Mouse (Mus musculus): Measurements from ENCODE around the gene 2310011J03Rik. TPM values are rescaled to one million over a fixed set of nuclear protein-coding genes. Genes with fewer than 3 reads are reported as not detected.

The 2310011J03Rik gene
- polyA plus RNA-seq, 1 experiment = 62.6 TPM

- peaks cover 81% of the 10 kb centered on the region for H3K79me3 ChIP-seq (ENCODE audit: low read depth)
- H3K4me3 ChIP-seq (ENCODE audit: insufficient read depth, poor library complexity, severe bottlenecking) = no peak overlapping the region
- peaks cover 93% of the 10 kb centered on the region for H3K79me2 ChIP-seq (ENCODE audit: control insufficient read depth, insufficient read depth)
- no peak for TF ChIP-seq MYOD1 (IDR thresholded peaks at IDR 0.05; ENCODE audit: control insufficient read depth, insufficient read length, low read depth)
- TF ChIP-seq FOSL1 (IDR thresholded peaks at IDR 0.05; ENCODE audit: insufficient read depth, low read length, poor library complexity, severe bottlenecking) = no peak
- no peak for TF ChIP-seq USF1 (IDR thresholded peaks at IDR 0.05; ENCODE audit: low read depth)
- no peak for TF ChIP-seq CEBPB (IDR thresholded peaks at IDR 0.05; ENCODE audit: low read depth)
- TF ChIP-seq MAX (IDR thresholded peaks at IDR 0.05) = no peak
- TF ChIP-seq CTCF (IDR thresholded peaks at IDR 0.05; ENCODE audit: control insufficient read depth, insufficient read depth, insufficient read length) = no peak
- TF ChIP-seq MYOG (IDR thresholded peaks at IDR 0.05; ENCODE audit: control insufficient read depth, extremely low read depth, insufficient read length) = no peak
- H3ac ChIP-seq (ENCODE audit: control insufficient read depth, insufficient read length, low read depth) = no peak overlapping the region
- peaks cover 76% of the 10 kb centered on the region for H3K36me3 ChIP-seq (ENCODE audit: control insufficient read depth, insufficient read depth)
- no peaks in the 10 kb centered on the region for H3K27me3 ChIP-seq (ENCODE audit: control insufficient read depth, insufficient read depth, insufficient read length)
These were observed 49.0 kb downstream of the 2310011J03Rik start for GRCm38 (mm10) chr10:80271186-80271843.

GRCm38 (mm10) chr10:80270734-80271181 lies 49.6 kb downstream of the 2310011J03Rik start:
- H3K36me3 ChIP-seq (ENCODE audit: control insufficient read depth, insufficient read depth) = peaks cover 71% of the 10 kb centered on the region
- TF ChIP-seq MAX (IDR thresholded peaks at IDR 0.05) (no peak), MYOG (IDR thresholded peaks at IDR 0.05; ENCODE audit: control insufficient read depth, extremely low read depth, insufficient read length) (no peak), CEBPB (IDR thresholded peaks at IDR 0.05; ENCODE audit: low read depth) (no peak), FOSL1 (IDR thresholded peaks at IDR 0.05; ENCODE audit: insufficient read depth, low read length, poor library complexity, severe bottlenecking) (no peak), USF1 (IDR thresholded peaks at IDR 0.05; ENCODE audit: low read depth) (no peak), CTCF (IDR thresholded peaks at IDR 0.05; ENCODE audit: control insufficient read depth, insufficient read depth, insufficient read length) (no peak), MYOD1 (IDR thresholded peaks at IDR 0.05; ENCODE audit: control insufficient read depth, insufficient read length, low read depth) (no peak)
- H3K4me3 ChIP-seq (ENCODE audit: insufficient read depth, poor library complexity, severe bottlenecking) = no peak overlapping the region
- peaks cover 99% of the 10 kb centered on the region for H3K79me2 ChIP-seq (ENCODE audit: control insufficient read depth, insufficient read depth)
- H3K27me3 ChIP-seq (ENCODE audit: control insufficient read depth, insufficient read depth, insufficient read length) = no peaks in the 10 kb centered on the region
- peaks cover 87% of the 10 kb centered on the region for H3K79me3 ChIP-seq (ENCODE audit: low read depth)
- no peak overlapping the region for H3ac ChIP-seq (ENCODE audit: control insufficient read depth, insufficient read length, low read depth)

- TF ChIP-seq USF1 (IDR thresholded peaks at IDR 0.05; ENCODE audit: low read depth) (no peak), MAX (IDR thresholded peaks at IDR 0.05) (no peak), MYOG (IDR thresholded peaks at IDR 0.05; ENCODE audit: control insufficient read depth, extremely low read depth, insufficient read length) (no peak), FOSL1 (IDR thresholded peaks at IDR 0.05; ENCODE audit: insufficient read depth, low read length, poor library complexity, severe bottlenecking) (no peak), CEBPB (IDR thresholded peaks at IDR 0.05; ENCODE audit: low read depth) (no peak), MYOD1 (IDR thresholded peaks at IDR 0.05; ENCODE audit: control insufficient read depth, insufficient read length, low read depth) (no peak), CTCF (IDR thresholded peaks at IDR 0.05; ENCODE audit: control insufficient read depth, insufficient read depth, insufficient read length) (no peak)
- H3K79me2 ChIP-seq (ENCODE audit: control insufficient read depth, insufficient read depth) = peaks cover 100% of the 10 kb centered on the region
- H3K27me3 ChIP-seq (ENCODE audit: control insufficient read depth, insufficient read depth, insufficient read length) = no peaks in the 10 kb centered on the region
- peaks cover 66% of the 10 kb centered on the region for H3K36me3 ChIP-seq (ENCODE audit: control insufficient read depth, insufficient read depth)
- H3K4me3 ChIP-seq (ENCODE audit: insufficient read depth, poor library complexity, severe bottlenecking) = no peak overlapping the region
- peaks cover 93% of the 10 kb centered on the region for H3K79me3 ChIP-seq (ENCODE audit: low read depth)
- H3ac ChIP-seq (ENCODE audit: control insufficient read depth, insufficient read length, low read depth) = no peak overlapping the region
These were observed 50.2 kb downstream of the 2310011J03Rik start for GRCm38 (mm10) chr10:80270099-80270498.

Small RNA genes within 50 kb of the gene (microRNA-seq; reads per million reads assigned to microRNA genes)
- gene Mir6911 (ENCODE audit: borderline microRNAs expressed) = 0.92 reads per million, percentile 20 among the genes with 10 or more reads in this experiment

Other genes with a start within 250 kb of the 2310011J03Rik start
- gene Sbno2, start 215.0 kb downstream of the 2310011J03Rik start, polyA plus RNA-seq (2012; fragmentation: generic; extraction: Trizol) = 29.4 TPM
- 106 TPM for gene Stk11, start 204.7 kb downstream of the 2310011J03Rik start, polyA plus RNA-seq (2012; fragmentation: generic; extraction: Trizol)
- 720 TPM for gene Atp5d, start 181.9 kb downstream of the 2310011J03Rik start, polyA plus RNA-seq (2012; fragmentation: generic; extraction: Trizol)
- 12.1 TPM for gene Cbarp, start 179.7 kb downstream of the 2310011J03Rik start, polyA plus RNA-seq (2012; fragmentation: generic; extraction: Trizol)
- 77.5 TPM for gene Midn, start 172.3 kb downstream of the 2310011J03Rik start, polyA plus RNA-seq (2012; fragmentation: generic; extraction: Trizol)
- 30.9 TPM for gene Cirbp, start 154.6 kb downstream of the 2310011J03Rik start, polyA plus RNA-seq (2012; fragmentation: generic; extraction: Trizol)
- 33.4 TPM for gene 1600002K03Rik, start 147.6 kb downstream of the 2310011J03Rik start, polyA plus RNA-seq (2012; fragmentation: generic; extraction: Trizol)
- 3.2 TPM for gene Efna2, start 141.1 kb downstream of the 2310011J03Rik start, polyA plus RNA-seq (2012; fragmentation: generic; extraction: Trizol)
- gene Mum1, start 94.1 kb downstream of the 2310011J03Rik start, polyA plus RNA-seq (2012; fragmentation: generic; extraction: Trizol) = 57.7 TPM
- gene Ndufs7, start 71.4 kb downstream of the 2310011J03Rik start, polyA plus RNA-seq (2012; fragmentation: generic; extraction: Trizol) = 288 TPM
- gene Gamt, start 59.5 kb downstream of the 2310011J03Rik start, polyA plus RNA-seq (2012; fragmentation: generic; extraction: Trizol) = 48.3 TPM
- gene Dazap1, start 59.1 kb downstream of the 2310011J03Rik start, polyA plus RNA-seq (2012; fragmentation: generic; extraction: Trizol) = 159 TPM
- 5,397 TPM for gene Rps15, start 28.1 kb downstream of the 2310011J03Rik start, polyA plus RNA-seq (2012; fragmentation: generic; extraction: Trizol)
- gene Apc2, start 24.6 kb downstream of the 2310011J03Rik start, polyA plus RNA-seq (2012; fragmentation: generic; extraction: Trizol) = 0.20 TPM
- 3.2 TPM for gene Pcsk4, start 9.0 kb upstream of the 2310011J03Rik start, polyA plus RNA-seq (2012; fragmentation: generic; extraction: Trizol)
- 5.9 TPM for gene Reep6, start 9.4 kb upstream of the 2310011J03Rik start, polyA plus RNA-seq (2012; fragmentation: generic; extraction: Trizol)
- 18.3 TPM for gene Adamtsl5, start 27.9 kb upstream of the 2310011J03Rik start, polyA plus RNA-seq (2012; fragmentation: generic; extraction: Trizol)
- gene Plk5, start 35.9 kb upstream of the 2310011J03Rik start, polyA plus RNA-seq (2012; fragmentation: generic; extraction: Trizol) = not detected
- gene Mex3d, start 67.1 kb upstream of the 2310011J03Rik start, polyA plus RNA-seq (2012; fragmentation: generic; extraction: Trizol) = 37.4 TPM
- gene Mbd3, start 79.0 kb upstream of the 2310011J03Rik start, polyA plus RNA-seq (2012; fragmentation: generic; extraction: Trizol) = 326 TPM
- gene Uqcr11, start 86.3 kb upstream of the 2310011J03Rik start, polyA plus RNA-seq (2012; fragmentation: generic; extraction: Trizol) = 1,025 TPM
- gene Tcf3, start 113.1 kb upstream of the 2310011J03Rik start, polyA plus RNA-seq (2012; fragmentation: generic; extraction: Trizol) = 111 TPM
- not detected for gene Onecut3, start 174.3 kb upstream of the 2310011J03Rik start, polyA plus RNA-seq (2012; fragmentation: generic; extraction: Trizol)
- 0.13 TPM for gene Atp8b3, start 218.6 kb upstream of the 2310011J03Rik start, polyA plus RNA-seq (2012; fragmentation: generic; extraction: Trizol)
- gene Rexo1, start 241.0 kb upstream of the 2310011J03Rik start, polyA plus RNA-seq (2012; fragmentation: generic; extraction: Trizol) = 23.0 TPM